Mouse (Mus musculus) monocyte, adult 59 days (primary cell): ENCODE data around the gene D630039A03Rik. TPM values are rescaled to one million over a fixed set of nuclear protein-coding genes. Genes with fewer than 3 reads are reported as not detected.

Source experiments
- total RNA-seq, 2 experiments: library from RNA; stranded (reverse); gene quantifications; one replicate each; pipeline ENCODE4 v1.2.4; 2023

Gene D630039A03Rik
- total RNA-seq = not detected

DNA sequence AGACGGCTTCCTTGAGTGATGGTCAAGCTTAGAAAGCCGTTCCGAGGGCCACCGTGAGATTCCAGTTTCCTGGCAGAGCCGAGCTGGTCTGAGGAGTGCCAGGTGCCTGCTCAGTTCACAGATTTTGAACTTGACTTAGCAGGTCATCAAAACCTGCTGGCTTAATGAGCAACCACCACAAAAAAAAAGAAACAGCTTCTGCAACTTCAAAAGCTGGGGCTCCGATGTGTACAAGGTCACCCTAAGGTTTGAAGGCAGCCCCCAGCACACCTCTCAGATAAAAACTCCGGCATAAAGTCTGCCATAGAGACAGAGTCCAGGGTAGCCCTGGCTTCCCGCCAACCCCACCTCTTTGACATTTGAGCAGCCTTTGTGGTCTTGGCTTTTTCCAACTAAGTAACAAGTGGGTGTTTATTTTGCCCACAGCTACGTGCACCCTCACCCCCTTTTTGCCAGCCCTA lies at the start of gene D630039A03Rik:
D630039A03Rik (minus strand) TSS at position 97 of the 461 bp plus-strand sequence.

DNA sequence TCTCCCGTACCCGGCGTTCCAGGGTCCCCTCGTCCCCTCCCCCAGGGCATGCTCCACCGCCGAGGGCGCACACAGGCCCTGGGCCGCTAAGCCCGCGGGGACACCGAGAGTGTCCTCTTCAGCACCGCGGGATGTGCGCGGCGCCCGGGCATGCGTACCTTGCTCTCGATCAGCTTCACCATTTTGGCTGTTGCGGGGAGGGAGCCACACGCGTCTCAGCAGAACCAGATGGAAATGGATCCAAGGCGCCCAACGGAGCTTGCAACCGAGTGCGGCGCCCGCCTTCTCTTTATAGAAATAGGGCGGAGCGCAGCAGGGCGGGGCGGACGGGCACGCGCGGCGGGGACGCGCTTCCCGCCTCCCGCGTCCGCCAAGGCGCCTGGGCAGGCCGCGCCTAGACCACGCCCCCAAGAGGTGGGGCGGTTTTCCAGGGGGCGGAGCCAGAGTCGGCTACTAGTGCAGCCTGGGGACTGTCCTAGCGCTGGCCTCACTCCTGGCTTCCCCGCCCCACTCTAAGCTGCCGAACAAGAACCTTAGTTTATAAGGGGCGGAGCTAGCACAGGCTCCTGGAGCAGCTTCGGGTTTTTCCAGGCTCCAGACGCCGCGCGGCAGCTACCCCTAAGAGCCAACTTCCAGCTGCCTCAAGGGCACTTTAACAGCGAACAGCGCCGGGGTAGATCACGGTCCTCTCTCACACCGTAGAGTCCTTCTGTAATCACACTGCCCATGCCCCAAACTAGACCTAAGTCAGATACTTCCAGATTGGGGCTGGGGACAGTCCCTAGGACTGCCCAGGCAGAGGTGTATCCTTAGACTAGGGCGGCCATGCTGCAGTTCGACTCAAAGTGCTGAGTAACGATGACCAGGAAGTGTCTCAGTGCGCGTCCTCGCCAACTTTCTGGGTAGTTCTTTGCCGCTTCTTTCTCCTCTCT lies 40.2 kb upstream of the D630039A03Rik start, which contains the start of gene Txn1:
Txn1 (minus strand) TSS at position 383 of the 932 bp plus-strand sequence.

Other genes starting within 250 kb of the D630039A03Rik start
- 1 to 10 TPM; 1.1 to 2.1 TPM for gene Akap2, start 198.6 kb downstream of the D630039A03Rik start, total RNA-seq
- gene Txn1, start 40.1 kb upstream of the D630039A03Rik start, total RNA-seq = 100 to 1,000 TPM; 157 to 175 TPM
- not detected for gene Txndc8, start 92.8 kb upstream of the D630039A03Rik start, total RNA-seq